Mouse (Mus musculus): Measurements from ENCODE around the gene Zfhx3.

Gene Zfhx3

GRCm38 (mm10) chr8:108243270-108243669 lies 300.8 kb downstream of the Zfhx3 start:
- CTCF ChIA-PET, result no interaction called here

GRCm38 (mm10) chr8:108244636-108245494 lies 302.4 kb downstream of the Zfhx3 start:
- CTCF ChIA-PET, result no interaction called here

- CTCF ChIA-PET, result no interaction called here
These were observed 303.1 kb downstream of the Zfhx3 start for GRCm38 (mm10) chr8:108245575-108245974.

- CTCF ChIA-PET, result no interaction called here
These were observed 303.8 kb downstream of the Zfhx3 start for GRCm38 (mm10) chr8:108246035-108246933.

GRCm38 (mm10) chr8:108246934-108247417 lies 304.5 kb downstream of the Zfhx3 start:
- CTCF ChIA-PET, result no interaction called here

GRCm38 (mm10) chr8:108264593-108265160 lies 322.2 kb downstream of the Zfhx3 start:
- CTCF ChIA-PET, result no interaction called here

GRCm38 (mm10) chr8:108277960-108278359 lies 335.5 kb downstream of the Zfhx3 start:
- CTCF ChIA-PET, result no interaction called here

- CTCF ChIA-PET, result no interaction called here
These were observed 339.5 kb downstream of the Zfhx3 start for GRCm38 (mm10) chr8:108281981-108282380.

GRCm38 (mm10) chr8:108286117-108286516 lies 343.7 kb downstream of the Zfhx3 start:
- CTCF ChIA-PET, result no interaction called here

- CTCF ChIA-PET, result no interaction called here
These were observed 358.6 kb downstream of the Zfhx3 start for GRCm38 (mm10) chr8:108300964-108301615.

- CTCF ChIA-PET, result no interaction called here
These were observed 359.2 kb downstream of the Zfhx3 start for GRCm38 (mm10) chr8:108301654-108302053.

GRCm38 (mm10) chr8:108305368-108305767 lies 362.9 kb downstream of the Zfhx3 start:
- CTCF ChIA-PET, result no interaction called here

GRCm38 (mm10) chr8:108309525-108310246 lies 367.2 kb downstream of the Zfhx3 start:
- CTCF ChIA-PET, result no interaction called here

GRCm38 (mm10) chr8:108315046-108315445 lies 372.6 kb downstream of the Zfhx3 start:
- CTCF ChIA-PET, result no interaction called here

GRCm38 (mm10) chr8:108317532-108318093 lies 375.2 kb downstream of the Zfhx3 start:
- CTCF ChIA-PET, result no interaction called here

- CTCF ChIA-PET, result no interaction called here
These were observed 385.3 kb downstream of the Zfhx3 start for GRCm38 (mm10) chr8:108327711-108328110.

GRCm38 (mm10) chr8:108348352-108348751 lies 405.9 kb downstream of the Zfhx3 start:
- CTCF ChIA-PET, result no interaction called here

GRCm38 (mm10) chr8:108348776-108349175 lies 406.3 kb downstream of the Zfhx3 start:
- CTCF ChIA-PET, result no interaction called here

GRCm38 (mm10) chr8:108355119-108355777 lies 412.8 kb downstream of the Zfhx3 start:
- CTCF ChIA-PET, result no interaction called here

- CTCF ChIA-PET, result no interaction called here
These were observed 419.0 kb downstream of the Zfhx3 start for GRCm38 (mm10) chr8:108361402-108361801.
